Mouse (Mus musculus) CD4-positive, CD25-positive, alpha-beta regulatory T cell, adult 2 months (primary cell): ENCODE measurements around the gene Tmem132e.

Experiments used
- DNase-seq: peaks from one replicate; pipeline ENCODE4 v3.0.0-alpha.2; 2012; ENCODE audit warnings: low read depth, low spot score

The Tmem132e gene

GRCm38 (mm10) chr11:82388371-82389313, at the start of gene Tmem132e:
TSS of gene Tmem132e (plus strand) at chr11:82388900.
- DNase-seq: no peak

GRCm38 (mm10) chr11:82339921-82340401, 48.7 kb upstream of the Tmem132e start:
- DNase-seq: no peak

GRCm38 (mm10) chr11:82340416-82340815, 48.3 kb upstream of the Tmem132e start:
- DNase-seq: no peak

DNA sequence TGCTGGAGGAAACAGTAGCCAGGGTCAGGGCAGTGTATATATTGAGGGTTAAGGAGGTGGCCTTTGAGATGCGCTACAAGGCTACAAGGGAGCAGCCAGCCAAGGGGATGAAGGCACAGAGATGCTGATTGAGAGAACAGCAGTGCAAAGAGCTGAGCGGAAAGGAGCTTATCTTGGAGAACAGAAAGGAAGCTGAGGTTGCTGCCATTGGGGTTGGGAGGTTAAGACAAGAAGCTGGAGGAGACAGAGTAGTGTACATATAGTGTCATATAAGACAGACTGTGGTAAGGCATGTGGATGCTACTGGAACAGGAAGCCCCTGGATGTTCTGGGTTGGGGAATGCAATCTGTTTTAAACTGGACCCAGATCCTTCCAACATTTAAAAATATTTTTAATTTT, 47.8 kb upstream of the Tmem132e start:
- no peak for DNase-seq

- DNase-seq: no peak
Measured at GRCm38 (mm10) chr11:82351039-82351438, 37.7 kb upstream of the Tmem132e start.

- DNase-seq: no peak
Measured at GRCm38 (mm10) chr11:82370151-82370550, 18.5 kb upstream of the Tmem132e start.

GRCm38 (mm10) chr11:82371577-82371976, 17.1 kb upstream of the Tmem132e start:
- no peak for DNase-seq

GRCm38 (mm10) chr11:82380606-82381202, 8.0 kb upstream of the Tmem132e start:
- no peak for DNase-seq

GRCm38 (mm10) chr11:82386970-82387540, 1.6 kb upstream of the Tmem132e start:
- no peak for DNase-seq

DNA sequence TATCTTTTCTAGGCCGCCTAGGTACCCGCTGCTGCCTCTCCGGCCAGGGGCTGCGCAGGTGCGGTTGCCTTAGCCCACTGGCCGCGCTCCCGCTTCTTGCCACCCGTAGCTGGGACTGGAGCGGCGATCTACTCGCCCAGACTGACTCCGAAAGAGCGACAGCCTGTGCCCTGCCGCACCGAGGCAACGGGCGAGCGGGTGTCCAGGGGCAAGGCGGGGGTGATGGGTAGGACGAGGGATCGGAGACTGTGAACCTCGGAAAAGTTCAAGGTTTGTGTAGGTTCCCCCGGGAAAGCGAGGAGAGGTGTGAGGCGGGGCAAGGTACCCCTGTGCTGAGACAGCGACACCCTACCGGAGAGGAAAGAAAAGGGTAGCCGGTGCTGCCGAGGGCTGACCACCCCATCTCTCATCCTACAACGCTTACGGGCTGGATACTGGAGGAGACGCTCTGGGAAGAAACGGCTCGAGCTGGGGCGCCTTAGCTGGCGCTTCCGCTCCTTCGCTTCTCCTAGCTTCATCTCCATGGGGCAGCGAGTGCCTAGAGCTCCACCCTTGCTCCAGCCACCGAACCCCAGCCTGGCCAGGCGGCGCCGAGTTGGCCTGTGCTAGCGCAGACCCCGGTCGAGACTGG, 874 bp upstream of the Tmem132e start:
- DNase-seq: no peak

DNA sequence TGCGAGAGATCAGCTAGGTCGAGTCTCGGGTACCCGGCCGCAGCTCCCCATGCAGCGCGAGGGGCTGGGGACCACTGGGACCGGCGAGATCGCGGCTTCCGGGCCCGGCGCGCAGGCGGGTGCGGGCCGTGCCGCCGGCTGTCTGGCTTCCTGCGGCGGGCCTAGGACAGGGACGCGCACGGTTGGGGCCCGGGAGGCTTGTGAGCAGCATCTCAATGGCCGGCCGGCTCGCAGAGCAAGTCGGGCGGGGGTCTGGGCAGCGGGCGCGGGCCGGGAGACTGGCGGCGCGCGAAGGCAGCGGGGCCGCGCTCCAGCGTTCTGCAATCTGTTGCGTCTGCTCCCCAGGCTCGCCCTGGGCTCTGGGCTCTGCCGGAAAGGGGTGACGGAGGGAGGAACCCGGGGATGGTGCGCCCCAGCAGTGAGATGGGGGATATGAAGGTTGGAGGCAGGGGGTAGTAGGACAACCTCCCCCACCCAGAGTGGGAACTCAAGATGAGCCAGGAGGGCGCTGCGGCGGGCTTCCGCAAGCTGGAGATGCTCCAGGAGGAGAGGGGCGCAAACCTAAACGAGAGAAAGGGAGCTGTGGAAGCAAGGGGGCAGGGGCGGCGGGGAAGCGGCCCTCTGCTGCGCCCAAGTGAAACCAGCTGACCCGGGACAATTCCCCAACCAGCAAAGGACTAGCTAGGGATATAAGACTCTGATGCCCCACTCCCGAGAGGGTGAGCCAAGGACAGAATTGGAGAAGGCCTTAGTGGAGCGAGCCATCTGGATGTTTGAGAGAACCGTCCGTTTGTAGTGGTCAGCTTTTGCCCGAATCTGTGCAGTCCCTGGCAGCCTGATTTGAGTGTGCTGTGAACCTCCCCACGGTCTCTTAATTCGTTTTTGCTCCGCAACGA, 944 bp downstream of the Tmem132e start:
- no peak for DNase-seq

DNA sequence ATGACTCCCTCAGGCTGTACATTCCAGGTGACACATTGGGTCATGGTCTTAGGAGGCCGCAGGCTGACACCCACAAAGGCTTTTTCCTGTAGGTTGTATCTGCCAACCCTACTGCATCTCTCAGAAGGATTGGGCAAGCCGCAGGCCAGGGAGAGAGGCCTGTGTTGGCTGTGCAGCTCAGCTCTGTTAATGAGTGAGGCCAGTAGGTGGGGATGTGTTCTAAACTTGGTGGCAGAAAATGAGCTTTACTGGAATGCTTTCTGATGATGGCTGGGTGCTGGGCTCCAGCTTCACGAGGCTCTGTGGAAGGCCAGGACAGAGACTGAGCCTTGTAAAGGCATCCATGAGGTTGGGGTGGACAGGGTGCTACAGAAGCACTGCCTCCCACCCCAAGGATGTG, 3.6 kb downstream of the Tmem132e start:
- DNase-seq: no peak

GRCm38 (mm10) chr11:82399621-82400020, 10.9 kb downstream of the Tmem132e start:
- DNase-seq: peak; percentile 44

DNA sequence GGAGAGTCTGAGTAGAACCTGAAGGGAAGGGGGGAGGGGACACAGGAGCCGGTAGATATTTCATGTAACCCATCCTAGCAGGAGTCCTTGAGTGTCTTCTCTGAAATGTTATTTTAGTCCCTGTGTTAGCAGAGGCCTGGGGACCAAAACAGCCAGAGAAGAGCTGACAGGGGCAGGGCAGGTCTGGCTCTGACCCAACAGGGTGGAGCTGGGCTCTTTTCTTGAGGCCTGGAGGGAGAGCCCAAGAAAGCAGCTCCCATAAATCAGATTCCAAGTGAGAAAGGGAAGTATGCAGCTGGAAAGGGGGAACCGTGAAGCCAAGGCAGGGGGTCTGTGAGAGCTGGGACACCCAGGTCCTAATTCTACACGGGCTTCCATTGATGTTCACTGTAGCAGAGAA, 16.9 kb downstream of the Tmem132e start:
- no peak for DNase-seq

DNA sequence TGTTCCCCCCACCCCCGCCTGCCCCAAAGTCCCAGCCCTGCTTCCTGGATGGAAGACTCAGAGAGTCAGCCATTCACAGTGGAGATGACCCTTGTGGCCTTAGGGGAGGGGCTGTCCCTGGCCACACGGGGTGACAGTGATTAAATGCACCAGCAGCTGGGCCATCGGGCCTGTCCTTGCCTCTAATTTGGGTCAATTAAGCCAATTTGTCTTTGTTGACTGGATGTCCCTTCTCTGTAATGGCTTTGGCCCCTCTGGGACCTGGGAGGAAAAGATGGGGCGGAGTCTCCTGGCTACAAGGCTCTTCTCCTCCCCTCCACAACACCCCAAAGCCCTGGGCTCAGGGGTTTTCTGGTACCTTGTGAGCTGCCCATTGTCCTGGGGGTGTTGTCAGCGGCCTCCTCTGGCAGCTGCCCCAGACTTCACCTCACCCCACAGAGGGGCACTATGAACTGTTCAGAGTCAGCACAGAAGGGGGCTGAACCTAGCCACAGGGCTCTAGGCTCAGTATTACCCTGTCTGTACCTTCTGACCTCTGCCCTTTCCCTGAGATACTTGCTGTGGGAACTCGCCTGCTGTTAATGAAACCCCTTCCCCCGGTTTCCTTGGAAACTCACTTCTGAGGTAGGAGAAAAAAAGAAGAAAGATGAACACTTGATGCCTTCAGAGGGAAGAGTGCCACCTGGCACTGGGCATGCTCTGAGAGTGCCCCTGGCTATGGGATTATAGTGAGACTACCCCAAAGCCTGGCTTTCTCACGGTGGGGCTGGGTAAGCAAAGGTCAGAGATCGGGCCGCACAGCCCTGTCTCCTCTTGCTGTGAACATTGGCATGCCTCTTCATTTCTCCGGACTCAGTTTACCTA, 17.9 kb downstream of the Tmem132e start:
- no peak for DNase-seq

GRCm38 (mm10) chr11:82412496-82412895, 23.8 kb downstream of the Tmem132e start:
- no peak for DNase-seq

DNA sequence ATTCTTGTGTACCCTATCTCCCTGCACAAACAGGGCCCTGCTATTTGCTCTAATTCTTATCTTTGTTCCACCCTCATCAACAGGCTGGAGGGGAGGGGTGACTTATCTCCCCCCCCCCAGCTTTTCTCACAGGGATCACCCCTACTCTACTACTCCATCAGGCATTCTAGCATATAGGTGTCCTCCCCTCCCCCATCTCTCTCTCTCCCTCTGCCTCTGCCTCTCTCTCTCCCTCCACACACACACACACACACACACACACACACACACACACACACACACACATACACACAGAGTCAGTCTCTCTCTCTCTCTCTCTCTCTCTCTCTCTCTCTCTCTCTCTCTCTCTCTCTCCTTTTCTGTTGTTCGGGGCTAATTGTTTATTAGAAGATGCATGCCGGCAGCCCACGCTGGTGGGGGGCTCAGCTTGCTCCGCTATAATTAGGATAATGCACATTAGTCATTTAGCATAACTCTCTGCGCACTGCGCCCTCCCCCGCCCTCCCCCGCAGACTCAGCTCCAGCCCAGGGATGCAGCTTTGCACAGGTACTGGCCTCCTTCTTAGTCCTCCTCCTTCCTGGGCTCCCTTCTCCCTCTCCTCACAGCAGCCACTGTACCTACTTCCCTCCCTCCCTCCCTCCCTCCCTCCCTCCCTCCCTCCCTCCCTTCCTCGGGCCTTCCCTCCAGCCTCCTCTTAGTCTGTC, 29.8 kb downstream of the Tmem132e start:
- no peak for DNase-seq

- DNase-seq: no peak
Measured at GRCm38 (mm10) chr11:82421909-82422308, 33.2 kb downstream of the Tmem132e start.

GRCm38 (mm10) chr11:82423521-82423920, 34.8 kb downstream of the Tmem132e start:
- no peak for DNase-seq
